Mouse (Mus musculus) kidney, postnatal 14 days (tissue): ENCODE measurements around the gene Slc25a42.

Source experiments
- DNase-seq: peaks from one replicate; pipeline ENCODE4 v3.0.0; 2022; ENCODE audit warnings: mixed read lengths

Slc25a42 gene

GRCm38 (mm10) chr8:70214411-70214810 lies 2.3 kb upstream of the Slc25a42 start:
- DNase-seq = no peak

- no peak for DNase-seq
Measured at GRCm38 (mm10) chr8:70211726-70212111, 386 bp downstream of the Slc25a42 start.

GRCm38 (mm10) chr8:70211275-70211674 lies 830 bp downstream of the Slc25a42 start:
- no peak for DNase-seq

DNA sequence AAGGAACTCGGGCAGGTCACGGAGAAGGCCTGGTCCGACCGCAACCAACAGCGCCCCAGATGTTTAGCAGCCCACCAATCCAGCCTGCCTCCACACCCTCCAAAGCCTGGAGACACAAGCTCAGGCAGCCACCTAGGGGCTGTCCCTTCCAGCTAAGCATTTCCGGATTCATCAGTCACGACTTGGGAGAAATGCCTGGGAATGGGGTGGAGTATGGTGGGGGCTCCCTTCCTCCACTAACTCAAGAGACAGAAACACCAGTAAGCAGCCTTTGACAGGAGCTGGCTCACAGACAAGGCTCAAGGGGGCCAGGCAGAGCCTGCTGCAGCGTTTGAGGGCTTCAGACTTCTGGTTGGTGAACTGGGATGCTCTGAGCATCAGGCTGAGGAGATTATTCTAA lies 1.6 kb downstream of the Slc25a42 start:
- peak; percentile 53 for DNase-seq

DNA sequence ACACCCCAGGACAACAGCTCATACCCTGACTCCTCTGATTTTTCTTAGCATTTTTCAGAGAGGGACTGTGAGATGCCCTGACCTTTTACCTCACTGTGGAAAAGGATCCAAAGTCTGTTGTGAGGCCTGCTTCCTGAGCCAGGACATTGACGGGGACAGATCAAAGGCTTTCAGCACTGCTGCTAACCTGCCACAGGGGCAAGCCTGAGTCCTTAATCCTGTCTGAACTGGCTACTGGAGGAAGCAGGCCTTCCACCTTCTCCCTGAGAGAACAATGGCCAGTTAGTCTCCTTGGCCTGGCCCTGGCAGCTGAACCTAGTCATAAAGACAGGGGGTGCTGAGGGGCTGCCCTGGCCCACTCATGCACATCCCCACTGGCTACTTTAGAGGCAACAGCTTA lies 4.0 kb downstream of the Slc25a42 start:
- peak; percentile 71 for DNase-seq

DNA sequence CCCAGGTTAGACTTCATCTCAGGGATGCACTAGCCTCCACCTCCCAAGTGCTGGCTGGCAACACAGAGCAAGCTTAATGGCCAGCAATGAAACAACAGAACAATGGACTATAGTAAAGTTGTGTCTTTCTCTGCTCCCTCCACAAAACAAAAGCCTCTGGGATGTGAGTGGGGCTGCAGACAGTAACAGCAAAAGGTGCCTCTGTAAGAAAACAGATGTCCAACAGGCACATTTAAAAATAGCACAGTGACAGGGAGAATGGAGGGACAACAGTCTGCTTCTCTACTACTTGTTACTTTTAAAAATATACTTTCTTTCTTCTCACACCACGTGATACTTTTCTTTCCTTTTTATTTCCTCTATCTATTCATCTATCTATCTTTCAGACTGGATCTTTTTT lies 7.3 kb downstream of the Slc25a42 start:
- DNase-seq = no peak

DNA sequence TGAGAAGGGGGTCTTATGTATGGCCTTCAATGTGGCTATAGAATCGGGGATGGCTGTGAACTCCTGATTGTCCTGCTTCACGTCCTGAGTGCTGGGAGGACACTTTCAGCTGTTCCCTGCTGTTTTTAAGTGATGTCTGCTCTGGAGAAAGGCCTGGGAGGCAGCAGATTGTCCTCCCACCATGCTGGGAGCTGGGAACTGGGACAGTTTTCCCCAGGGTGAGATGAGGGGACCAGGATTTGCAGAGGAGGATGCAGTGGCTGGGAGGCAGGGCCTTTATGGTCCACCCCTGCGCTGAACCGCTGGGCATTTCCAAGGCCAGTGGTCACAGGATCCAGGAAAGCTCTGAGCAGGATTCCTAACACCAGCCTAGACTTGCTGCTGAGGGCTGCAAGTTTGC lies 9.0 kb downstream of the Slc25a42 start:
- DNase-seq = no peak

DNA sequence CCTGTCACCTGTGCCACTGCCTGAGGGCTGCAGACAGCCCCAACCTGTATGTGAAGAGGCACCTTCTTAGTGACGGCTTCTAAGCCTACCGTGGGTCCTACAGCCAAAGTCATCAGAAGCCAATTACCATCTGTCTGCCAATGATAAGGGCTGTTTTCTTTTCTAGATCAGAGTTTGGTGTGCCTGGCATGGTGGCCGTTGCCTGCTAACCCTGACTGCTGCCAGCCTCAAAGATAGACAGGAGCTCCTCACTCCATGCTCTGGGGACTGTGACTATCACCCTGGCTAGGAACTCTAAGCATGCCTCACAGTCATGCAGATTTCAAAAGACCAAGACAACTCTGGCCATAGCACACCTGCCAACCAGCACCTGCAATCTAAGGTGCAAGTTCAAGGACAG lies 10.7 kb downstream of the Slc25a42 start:
- DNase-seq = no peak

- DNase-seq = peak; percentile 52
Measured at GRCm38 (mm10) chr8:70200098-70200681, 11.9 kb downstream of the Slc25a42 start.

DNA sequence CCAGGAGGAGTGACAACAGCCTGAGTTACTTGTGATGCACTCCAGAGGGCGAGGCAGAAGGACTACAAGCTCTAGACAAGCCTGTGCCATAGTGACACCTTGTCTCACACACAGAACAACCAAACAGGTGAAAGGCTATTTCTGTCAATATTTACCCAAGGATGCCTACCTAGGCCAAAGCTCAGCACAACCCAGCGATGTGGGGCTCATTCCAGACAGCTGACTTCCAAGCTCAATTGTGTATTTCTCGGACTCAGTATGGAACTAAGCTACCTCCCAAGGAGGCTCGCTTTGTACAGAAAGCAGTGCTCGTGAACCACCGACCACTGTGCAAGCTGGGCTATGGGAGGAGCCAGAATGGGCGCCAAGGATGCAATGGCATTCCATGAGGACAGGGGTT lies 14.5 kb downstream of the Slc25a42 start:
- DNase-seq = peak; percentile 52

DNA sequence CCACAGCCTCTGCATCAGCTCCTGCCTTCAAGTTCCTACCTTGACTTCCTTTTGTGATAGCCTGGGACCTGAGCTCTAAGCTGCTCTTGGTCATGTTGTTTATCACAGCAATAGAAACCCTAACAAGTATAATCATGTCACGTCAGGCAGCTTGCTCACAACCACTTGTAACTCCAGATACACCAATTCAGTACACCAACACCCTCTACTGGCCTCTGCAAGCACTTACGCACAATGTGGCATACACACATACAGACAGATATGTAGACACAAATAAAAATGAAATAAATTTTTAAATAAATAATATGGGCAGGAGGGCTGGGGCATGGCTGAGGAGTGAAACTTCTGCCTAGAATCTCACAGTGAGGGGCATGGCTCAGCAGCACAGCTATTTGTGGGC lies 16.3 kb downstream of the Slc25a42 start:
- DNase-seq = no peak

DNA sequence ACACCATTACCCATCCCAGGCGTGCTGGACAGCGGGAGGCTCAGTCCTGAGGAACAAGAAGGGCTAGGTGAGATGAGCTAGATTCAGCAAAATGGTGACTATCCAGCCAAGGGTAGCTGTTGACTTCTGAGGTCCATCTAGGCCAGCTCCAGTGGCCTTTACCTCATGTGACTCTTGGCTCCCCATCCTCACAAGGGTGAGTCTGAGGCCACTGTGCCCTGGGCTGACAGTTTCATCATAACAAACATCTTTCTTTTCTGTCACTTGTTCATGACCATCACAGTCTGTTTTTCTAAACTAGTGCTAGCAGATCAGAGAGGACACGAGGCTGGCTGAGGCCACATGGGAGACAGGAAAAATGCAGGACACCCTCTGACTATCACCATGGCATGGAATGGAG lies 17.9 kb downstream of the Slc25a42 start:
- no peak for DNase-seq

DNA sequence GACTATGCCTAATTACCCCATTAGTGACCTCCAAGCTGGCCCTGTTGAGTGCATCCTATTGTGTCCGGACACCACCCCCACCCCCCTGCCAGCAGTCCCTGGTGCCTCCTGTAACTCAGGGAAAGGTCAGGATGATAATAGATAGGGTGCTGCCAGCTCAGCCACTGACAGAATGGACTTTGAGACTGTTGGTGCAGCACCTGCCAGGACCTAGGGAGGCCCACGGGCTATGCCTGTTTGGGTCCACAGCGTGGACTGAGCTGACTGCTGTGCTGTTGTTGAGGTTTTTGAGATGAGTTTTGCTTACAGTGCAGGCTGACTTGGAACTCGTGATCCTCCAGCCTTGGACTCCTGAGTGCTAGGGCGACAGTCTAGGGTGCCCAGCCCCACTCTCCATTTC lies 18.9 kb downstream of the Slc25a42 start:
- peak; percentile 78 for DNase-seq

DNA sequence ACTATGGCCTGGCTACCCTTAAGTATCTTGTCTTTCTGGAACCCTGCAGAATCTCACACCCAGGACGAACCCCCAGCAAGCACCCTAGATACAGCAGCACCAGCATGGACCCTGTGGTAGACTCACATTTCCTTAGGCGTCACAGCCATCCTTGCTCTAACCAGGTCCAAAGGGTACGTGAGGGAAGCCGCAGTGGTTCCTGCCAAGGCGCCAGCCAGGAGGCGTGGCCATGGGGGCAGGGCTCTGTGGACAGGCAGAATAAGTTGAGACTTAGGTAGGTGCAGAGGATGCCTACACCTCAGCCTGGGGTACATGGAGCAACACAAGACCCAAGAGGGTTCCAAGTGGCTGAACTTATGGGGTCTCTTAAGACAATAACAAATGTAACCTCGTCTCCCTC lies 23.4 kb downstream of the Slc25a42 start:
- peak; percentile 89 for DNase-seq

DNA sequence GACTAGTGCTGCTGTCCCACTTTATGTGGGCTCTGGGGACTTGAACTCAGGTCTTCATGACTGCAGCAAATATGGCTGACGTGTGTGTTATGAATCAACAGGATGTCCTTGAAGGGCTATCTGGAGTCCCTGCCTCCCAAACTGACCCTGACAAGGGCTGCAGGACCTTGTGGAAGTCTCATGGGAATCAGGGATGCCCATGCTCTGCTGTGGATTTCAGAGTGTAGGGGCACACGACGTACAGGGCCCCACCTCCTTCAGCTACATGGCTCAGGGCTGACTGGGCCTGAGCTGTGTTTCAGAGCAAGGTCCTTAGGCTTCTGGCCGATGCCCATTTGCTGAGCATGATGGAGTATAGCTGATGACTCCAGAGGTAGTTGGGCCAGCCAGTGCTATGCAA lies 28.9 kb downstream of the Slc25a42 start:
- no peak for DNase-seq

DNA sequence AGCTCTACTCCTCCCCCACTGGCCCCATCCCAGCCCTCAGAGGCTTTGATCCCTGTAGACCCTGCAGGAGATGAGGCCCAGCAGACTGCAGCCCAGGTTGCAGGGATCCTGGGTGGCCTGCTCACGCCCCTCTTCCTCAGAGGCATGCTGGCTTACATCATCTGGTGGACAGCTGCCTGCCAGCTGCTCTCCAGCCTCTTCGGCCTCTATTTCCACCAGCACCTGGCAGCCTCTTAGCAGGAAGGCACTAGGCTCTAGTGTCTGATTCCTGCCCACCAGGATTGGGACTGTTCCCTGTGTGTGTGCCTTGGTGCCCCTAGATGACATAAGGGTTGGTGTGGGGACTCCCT lies 30.2 kb downstream of the Slc25a42 start:
- no peak for DNase-seq

DNA sequence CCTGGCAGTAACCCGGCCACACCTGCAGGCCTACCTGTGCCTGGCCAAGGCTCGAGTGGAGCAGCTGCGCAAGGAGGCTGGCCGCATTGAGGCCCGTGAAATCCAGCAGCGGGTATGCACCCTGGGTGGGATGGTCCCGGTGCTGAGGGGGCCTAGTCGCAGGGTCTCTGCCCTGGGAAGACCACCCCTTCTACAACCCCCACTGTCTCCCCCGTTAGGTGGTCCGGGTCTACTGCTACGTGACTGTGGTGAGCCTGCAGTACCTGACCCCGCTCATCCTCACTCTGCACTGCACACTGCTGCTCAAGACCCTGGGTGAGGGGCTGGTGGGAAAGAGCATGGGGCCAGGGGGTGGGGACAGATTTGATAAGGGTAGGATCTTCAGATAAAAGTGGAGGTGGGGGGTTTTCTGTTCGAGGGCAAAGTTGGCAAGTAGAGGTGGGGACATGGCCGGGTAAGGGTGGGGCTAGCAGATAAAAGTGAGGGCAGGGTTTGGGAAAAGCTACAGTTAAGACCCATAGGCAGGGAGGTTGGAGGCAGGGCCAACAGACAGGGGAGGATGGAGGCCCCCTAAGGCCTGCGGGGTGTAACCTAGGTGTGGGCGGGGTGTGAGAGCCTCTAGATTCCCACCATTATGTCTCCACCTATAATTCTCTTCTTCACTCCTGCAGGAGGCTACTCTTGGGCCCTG lies 30.7 kb downstream of the Slc25a42 start:
- no peak for DNase-seq

DNA sequence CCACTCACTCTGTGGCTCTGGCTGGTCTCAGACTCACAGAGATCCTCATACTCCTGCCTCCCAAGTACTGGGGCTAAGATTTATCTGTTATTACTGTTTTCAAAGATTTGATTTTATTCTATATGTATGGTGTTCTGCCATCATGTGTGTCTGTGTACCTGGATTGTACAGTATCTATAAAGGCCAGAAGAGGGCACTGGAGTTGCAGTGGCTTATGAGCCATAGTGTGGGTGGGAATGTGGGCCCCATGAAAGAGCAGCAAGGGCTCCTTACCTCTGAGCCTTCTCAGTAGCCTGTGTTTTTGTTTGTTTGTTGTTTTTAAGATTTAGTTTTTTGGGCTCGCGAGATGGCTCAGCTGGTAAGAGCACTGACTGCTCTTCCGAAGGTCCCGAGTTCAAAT lies 33.0 kb downstream of the Slc25a42 start:
- DNase-seq = no peak

- no peak for DNase-seq
Measured at GRCm38 (mm10) chr8:70178231-70178630, 33.9 kb downstream of the Slc25a42 start.

DNA sequence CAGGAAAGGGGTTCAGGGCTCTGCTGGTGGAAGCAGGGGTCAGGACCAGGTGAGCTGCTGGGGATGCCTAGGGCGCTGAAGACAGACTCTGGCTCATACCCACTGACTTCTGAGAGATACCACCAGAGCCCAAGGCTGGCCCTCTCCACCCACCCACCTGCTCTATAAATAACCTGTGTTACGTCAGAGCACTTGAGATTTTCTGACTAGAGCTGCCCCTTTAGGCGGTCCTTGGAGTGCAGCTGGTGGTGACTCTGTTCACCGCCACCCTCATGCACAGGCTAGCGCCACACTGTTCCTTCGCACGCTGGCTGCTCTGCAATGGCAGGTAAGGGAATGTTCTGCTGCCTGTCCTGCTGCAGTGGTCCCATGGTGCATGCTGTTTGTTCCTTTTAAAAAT lies 38.0 kb downstream of the Slc25a42 start:
- no peak for DNase-seq

DNA sequence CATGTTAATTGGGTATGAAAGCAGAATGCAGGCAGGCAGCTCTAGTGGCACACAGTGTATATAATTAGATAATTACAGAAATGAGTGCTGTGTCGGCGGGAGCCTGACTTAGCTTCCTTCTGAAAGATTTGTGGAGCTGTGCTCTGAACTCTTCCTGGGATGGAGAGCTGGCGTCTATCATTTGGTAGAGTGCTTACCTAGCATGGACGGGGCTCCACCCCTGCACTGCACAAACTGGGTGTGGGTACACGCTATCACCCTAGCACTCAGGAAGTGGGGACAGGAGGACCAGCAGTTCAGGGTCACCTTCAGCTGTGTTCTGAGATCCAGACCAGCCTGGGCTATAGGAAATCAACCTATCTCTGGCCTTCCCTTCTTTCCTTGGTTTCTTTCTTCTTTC lies 38.8 kb downstream of the Slc25a42 start:
- no peak for DNase-seq

GRCm38 (mm10) chr8:70172043-70172681 lies 39.9 kb downstream of the Slc25a42 start, which contains the start of gene Tmem161a:
Tmem161a (plus strand) TSS chr8:70172356.
- peak; percentile 95 for DNase-seq

DNA sequence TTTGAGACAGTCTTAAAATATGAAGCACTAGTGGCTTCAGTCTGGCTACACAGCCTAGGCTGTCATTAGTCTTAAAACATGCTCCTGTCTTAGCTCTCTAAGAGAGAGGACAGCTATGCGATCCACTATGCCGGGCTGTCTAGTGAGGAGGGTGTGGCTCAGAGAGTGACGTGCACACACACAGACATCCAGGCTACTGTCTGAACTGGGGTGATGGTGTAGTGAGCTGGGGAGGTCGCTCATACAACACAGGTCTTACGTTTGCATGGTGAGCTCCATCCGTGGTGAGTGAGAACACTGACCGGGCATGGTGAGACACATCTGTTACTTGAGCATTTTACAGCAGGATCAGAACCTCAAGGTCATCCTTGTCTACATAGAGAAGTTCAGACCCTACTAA lies 40.9 kb downstream of the Slc25a42 start:
- no peak for DNase-seq

- peak; percentile 67 for DNase-seq
Measured at GRCm38 (mm10) chr8:70170748-70171147, 41.4 kb downstream of the Slc25a42 start.

DNA sequence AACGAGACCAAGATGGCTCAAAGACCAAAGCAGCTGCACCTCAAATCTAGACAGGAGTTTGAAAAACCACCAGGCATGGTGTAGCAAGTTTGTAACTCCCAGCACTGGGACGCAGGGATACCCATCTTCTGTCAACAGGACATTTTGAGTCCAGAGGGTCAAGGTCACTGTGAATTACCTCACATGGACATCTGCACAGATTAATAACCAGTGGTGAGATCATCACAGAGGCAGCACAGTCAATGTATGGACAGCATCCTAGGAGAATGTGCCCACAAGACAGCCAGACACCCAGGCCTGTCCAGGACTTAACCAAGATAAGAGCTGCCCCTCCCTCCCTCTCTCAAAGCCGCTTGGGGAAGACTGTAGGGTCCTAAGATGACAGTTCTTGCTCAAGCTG lies 42.0 kb downstream of the Slc25a42 start:
- DNase-seq = no peak
